Mouse (Mus musculus) heart, embryonic 16.5 days (tissue): Measurements from ENCODE around the gene Fndc3b. TPM values are rescaled to one million over a fixed set of nuclear protein-coding genes. Genes with fewer than 3 reads are reported as not detected.

Source experiments
- ATAC-seq: fragments of 200-750 bp; cut with Nextera tagmentation; replicated peaks from 2 replicates; pipeline ENCODE4 v1.8.0; 2017; ENCODE audit warnings: moderate number of reproducible peaks; ENCODE audit not compliant: insufficient read depth, low FRiP score; ENCODE audit errors: extremely low read depth
- H3K27ac ChIP-seq: fragments of 300-500 bp; sonication (generic); 2 replicates; pipeline ENCODE4 v1.5.1; 2014; ENCODE audit warnings: mild to moderate bottlenecking, low read length, control low read depth, moderate library complexity
- H3K27me3 ChIP-seq: fragments of 300-500 bp; sonication (generic); 2 replicates; pipeline ENCODE4 v1.6.1; 2014; ENCODE audit warnings: low read length, mixed read lengths; ENCODE audit not compliant: control insufficient read depth, insufficient read depth
- H3K36me3 ChIP-seq: fragments of 300-500 bp; sonication (generic); 2 replicates; pipeline ENCODE4 v1.6.1; 2014; ENCODE audit not compliant: control insufficient read depth, insufficient read depth
- H3K4me1 ChIP-seq: fragments of 300-500 bp; sonication (generic); 2 replicates; pipeline ENCODE4 v1.6.1; 2014; ENCODE audit warnings: low read length, mixed read lengths; ENCODE audit not compliant: control insufficient read depth, insufficient read depth
- H3K4me2 ChIP-seq: fragments of 300-500 bp; sonication (generic); 2 replicates; pipeline ENCODE4 v1.6.1; 2014; ENCODE audit warnings: low read depth, mild to moderate bottlenecking, control low read depth, low read length
- H3K4me3 ChIP-seq: fragments of 300-500 bp; sonication (generic); 2 replicates; pipeline ENCODE4 v1.5.1; 2014; ENCODE audit warnings: mild to moderate bottlenecking, control low read depth, low read length
- H3K9ac ChIP-seq: fragments of 300-500 bp; sonication (generic); 2 replicates; pipeline ENCODE4 v1.6.1; 2014; ENCODE audit warnings: low read length, control low read depth
- H3K9me3 ChIP-seq: fragments of 300-500 bp; sonication (generic); replicated peaks from 2 replicates; pipeline ENCODE4 v1.6.1; 2016; ENCODE audit warnings: low read length; ENCODE audit not compliant: control insufficient read depth
- WGBS: fragments of 180-500 bp; shearing (Covaris S2); extraction: QIAGEN DNeasy Blood & Tissue Kit; methylation state at CpG from one replicate; pipeline ENCODE4 v1.1.7; 2014; 5-methylcytosine and 5-hydroxymethylcytosine counted together
- polyA plus RNA-seq: library from polyadenylated mRNA; unstranded; fragments of >200 nt; fragmentation: Nextera tagmentation; extraction: Ambion mirVana; gene quantifications from 2 replicates; pipeline ENCODE4 v1.2.1, GENCODE M21; 2015

The Fndc3b gene
- polyA plus RNA-seq, 1 experiment from 2014 or later: 21.7 TPM

DNA sequence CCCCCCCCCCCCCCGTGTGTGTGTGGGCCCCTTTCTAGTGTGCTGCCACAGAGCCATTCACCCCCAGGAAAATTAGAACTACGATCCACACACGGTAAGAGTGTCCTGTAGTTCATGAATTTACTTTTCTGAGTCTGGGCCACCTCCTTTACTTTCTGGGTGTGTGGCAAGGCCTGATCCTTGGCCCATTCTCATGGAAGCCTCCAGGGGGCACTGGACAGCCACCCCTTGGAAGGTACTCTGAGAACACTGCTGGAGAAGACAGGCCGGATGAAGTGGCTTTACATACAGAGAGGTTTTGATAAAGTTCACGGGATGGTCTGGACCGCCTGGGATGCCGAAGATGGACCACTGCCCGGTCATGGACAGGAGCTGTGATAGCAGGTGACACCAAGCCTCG is 262.7 kb downstream of the Fndc3b start:
- peaks cover 24% of the 10 kb centered on the region for H3K36me3 ChIP-seq
- H3K27me3 ChIP-seq: no peaks in the 10 kb centered on the region
- 84% methylated on average over 9 of the region's 9 CpGs for WGBS
- no peak overlapping the region for H3K4me3 ChIP-seq
- H3K4me2 ChIP-seq: no peak overlapping the region
- no peak for ATAC-seq
- no peak overlapping the region for H3K27ac ChIP-seq
- no peak overlapping the region for H3K9ac ChIP-seq
- no peaks in the 10 kb centered on the region for H3K9me3 ChIP-seq
- no peaks in the 10 kb centered on the region for H3K4me1 ChIP-seq

DNA sequence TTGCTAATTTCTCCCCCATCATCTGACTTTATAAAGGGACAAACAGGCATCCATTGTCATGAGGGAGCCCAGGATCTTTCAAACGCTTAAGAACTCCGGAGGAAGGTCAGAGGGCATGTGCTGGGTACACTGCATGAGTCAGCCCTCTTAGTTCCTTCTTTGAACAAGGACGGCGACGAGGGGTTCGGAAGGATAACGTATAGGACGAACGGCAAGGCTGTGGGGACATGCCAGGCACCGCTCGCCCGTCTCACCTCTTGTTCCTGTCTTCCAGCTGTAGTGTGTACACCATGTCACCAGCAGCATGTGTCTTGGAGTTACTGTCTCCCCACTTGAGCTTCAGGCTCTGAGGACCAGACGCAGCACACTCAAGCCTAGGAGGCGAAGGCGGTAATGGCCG is 271.4 kb downstream of the Fndc3b start:
- H3K9me3 ChIP-seq: no peaks in the 10 kb centered on the region
- no peak overlapping the region for H3K4me3 ChIP-seq
- H3K36me3 ChIP-seq: peaks cover 25% of the 10 kb centered on the region
- no peak overlapping the region for H3K9ac ChIP-seq
- 77% methylated on average over 16 of the region's 16 CpGs for WGBS
- no peak overlapping the region for H3K4me2 ChIP-seq
- peaks cover 4% of the 10 kb centered on the region; the same call in 1 of the 2 replicates for H3K4me1 ChIP-seq
- no peak overlapping the region for H3K27ac ChIP-seq
- no peaks in the 10 kb centered on the region for H3K27me3 ChIP-seq
- no peak for ATAC-seq

DNA sequence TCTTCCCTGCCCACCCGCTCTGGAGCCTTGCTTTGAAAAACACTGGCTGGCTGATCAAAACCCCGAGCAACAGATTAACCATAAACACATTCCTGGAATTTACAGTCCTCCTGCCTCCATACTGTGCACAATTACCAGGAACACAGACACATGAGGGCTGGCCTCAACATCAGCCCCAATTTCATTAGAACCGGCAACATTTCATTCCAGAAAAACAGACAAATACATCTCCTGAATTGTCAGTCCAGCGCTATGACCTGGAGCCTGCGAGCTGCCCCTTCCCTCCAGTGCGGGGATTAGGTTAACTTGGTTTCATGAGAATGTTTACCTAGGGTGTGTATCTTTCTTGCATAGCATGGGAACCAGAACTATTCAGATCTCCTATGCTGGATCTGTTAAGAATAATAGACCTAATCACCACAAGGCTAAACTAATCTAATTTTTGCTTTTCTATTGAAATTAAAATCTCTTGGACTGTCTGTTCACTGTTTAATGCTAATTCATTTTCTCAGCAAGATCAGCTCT is 275.9 kb downstream of the Fndc3b start:
- ATAC-seq: no peak
- 76% methylated on average over 6 of the region's 6 CpGs for WGBS
- Histone ChIP-seq H3K27me3 (no peaks in the 10 kb centered on the region), H3K4me2 (no peak overlapping the region), H3K27ac (no peak overlapping the region), H3K4me1 (peaks cover 4% of the 10 kb centered on the region; the same call in 1 of the 2 replicates), H3K9me3 (no peaks in the 10 kb centered on the region), H3K36me3 (peaks cover 25% of the 10 kb centered on the region), H3K9ac (no peak overlapping the region), H3K4me3 (no peak overlapping the region)

DNA sequence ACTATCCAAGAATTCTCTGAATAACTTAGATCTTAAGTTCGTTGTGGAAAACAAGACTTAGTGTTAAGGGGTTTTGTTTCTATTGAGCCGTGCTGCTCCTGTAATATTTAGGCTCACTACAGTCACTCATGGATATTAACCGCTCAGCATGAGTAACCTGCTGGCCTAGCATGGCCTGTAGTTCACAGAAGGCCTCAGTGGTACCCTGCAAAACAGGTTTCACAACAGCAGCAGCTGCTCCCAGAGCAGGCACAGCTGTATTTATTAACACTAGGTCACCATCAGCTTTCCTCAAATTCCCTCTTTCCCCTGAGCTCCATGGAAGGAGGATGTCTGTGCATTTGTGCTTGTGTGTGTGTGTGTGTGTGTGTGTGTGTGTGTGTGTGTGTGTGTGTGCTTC is 278.1 kb downstream of the Fndc3b start:
- Histone ChIP-seq H3K4me2 (no peak overlapping the region), H3K27me3 (no peaks in the 10 kb centered on the region), H3K27ac (no peak overlapping the region), H3K4me1 (peaks cover 4% of the 10 kb centered on the region; the same call in 1 of the 2 replicates), H3K9me3 (no peaks in the 10 kb centered on the region), H3K36me3 (peaks cover 16% of the 10 kb centered on the region), H3K4me3 (no peak overlapping the region), H3K9ac (no peak overlapping the region)
- 89% methylated on average over 3 of the region's 3 CpGs for WGBS
- no peak for ATAC-seq

DNA sequence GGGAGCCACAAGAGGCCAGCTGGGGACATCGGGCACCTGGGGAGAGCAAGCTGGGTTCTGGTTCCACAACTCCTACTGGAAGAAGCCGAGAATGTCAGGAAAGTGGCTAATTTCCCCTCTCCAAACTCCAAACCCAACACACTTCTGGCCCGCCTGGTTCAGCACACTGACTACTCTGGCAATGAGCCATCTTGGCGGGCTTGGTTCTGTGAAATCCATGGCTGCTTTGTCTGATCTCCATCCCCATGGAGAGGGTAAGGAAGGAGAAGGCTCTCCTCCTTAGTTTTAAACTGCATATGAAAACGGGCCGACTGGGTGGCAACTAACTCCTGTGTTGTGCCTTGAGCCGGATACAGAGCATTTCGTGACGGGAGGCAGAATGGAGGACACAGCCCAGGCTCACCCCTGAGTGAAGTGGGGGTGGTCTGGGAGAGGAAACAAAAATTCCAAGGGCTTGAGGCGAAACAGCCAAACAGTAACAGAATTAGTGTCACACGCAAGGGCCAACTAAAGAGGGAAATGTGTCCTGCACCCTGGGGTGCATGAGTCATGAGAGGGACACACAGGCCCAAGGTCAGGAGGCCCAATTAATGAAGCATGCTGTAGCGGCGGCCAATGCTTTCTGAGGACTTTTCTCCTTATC is 280.4 kb downstream of the Fndc3b start:
- Histone ChIP-seq H3K27me3 (no peaks in the 10 kb centered on the region), H3K9ac (no peak overlapping the region), H3K36me3 (peaks cover 17% of the 10 kb centered on the region), H3K4me3 (no peak overlapping the region), H3K4me2 (no peak overlapping the region), H3K27ac (no peak overlapping the region), H3K9me3 (no peaks in the 10 kb centered on the region), H3K4me1 (no peaks in the 10 kb centered on the region)
- no peak for ATAC-seq
- 78% methylated on average over 13 of the region's 13 CpGs for WGBS

DNA sequence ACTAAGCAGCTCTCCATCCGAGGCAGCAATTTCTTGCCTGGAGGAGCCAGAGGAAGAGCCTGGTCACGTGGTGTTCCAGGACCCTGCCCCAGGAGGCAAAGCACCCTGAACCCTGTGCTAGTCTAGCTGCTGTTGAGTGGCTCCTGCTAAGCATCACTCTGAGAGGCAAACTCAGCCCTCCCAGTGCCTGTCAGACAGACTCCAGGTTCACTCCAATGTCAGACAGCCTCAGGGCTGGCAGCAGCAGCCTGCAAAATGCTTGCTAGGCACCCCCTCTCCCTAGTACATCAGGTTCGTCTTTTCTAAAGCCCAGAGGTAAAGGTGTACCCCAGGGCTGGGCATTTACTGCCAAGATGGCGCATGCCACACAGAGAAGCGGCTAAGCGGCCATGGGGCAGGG is 283.7 kb downstream of the Fndc3b start:
- peaks cover 34% of the 10 kb centered on the region for H3K36me3 ChIP-seq
- no peak overlapping the region for H3K9ac ChIP-seq
- no peaks in the 10 kb centered on the region for H3K9me3 ChIP-seq
- H3K27me3 ChIP-seq: no peaks in the 10 kb centered on the region
- no peak overlapping the region for H3K4me2 ChIP-seq
- no peak overlapping the region for H3K27ac ChIP-seq
- 83% methylated on average over 6 of the region's 6 CpGs for WGBS
- no peaks in the 10 kb centered on the region for H3K4me1 ChIP-seq
- H3K4me3 ChIP-seq: no peak overlapping the region
- no peak for ATAC-seq

DNA sequence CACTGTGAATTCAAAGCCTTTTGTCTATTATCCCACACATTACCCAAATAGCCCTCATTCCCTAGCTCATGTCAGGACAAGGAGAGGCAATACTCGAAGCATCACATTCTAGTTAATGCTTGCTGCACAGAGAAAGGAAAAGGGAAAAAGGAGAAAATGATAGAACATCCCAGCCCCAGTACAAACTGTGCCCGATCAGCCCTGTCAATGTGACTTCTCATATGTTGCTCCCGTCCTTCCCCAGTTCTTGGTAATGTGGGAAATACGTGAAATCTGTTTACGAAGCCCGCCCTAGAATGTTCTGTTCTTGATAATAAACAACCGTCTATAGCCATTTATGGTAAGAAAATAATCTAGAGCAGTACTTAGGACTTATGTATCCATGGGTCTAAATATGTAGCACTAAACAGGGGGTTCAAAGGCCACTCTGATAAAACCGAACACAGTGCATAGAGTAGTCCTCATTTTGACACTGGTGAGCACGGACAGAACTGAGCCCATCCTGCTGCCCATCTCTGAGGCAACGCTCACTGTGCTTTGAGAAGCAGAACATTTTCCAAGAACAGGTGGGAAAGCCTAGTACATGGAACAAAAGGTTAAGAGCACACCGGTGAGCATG is 286.9 kb downstream of the Fndc3b start:
- H3K27me3 ChIP-seq: no peaks in the 10 kb centered on the region
- H3K4me2 ChIP-seq: no peak overlapping the region
- peaks cover 42% of the 10 kb centered on the region for H3K36me3 ChIP-seq
- H3K9ac ChIP-seq: no peak overlapping the region
- no peaks in the 10 kb centered on the region for H3K4me1 ChIP-seq
- H3K4me3 ChIP-seq: no peak overlapping the region
- ATAC-seq: no peak
- 86% methylated on average over 11 of the region's 11 CpGs for WGBS
- H3K27ac ChIP-seq: no peak overlapping the region
- H3K9me3 ChIP-seq: no peaks in the 10 kb centered on the region

DNA sequence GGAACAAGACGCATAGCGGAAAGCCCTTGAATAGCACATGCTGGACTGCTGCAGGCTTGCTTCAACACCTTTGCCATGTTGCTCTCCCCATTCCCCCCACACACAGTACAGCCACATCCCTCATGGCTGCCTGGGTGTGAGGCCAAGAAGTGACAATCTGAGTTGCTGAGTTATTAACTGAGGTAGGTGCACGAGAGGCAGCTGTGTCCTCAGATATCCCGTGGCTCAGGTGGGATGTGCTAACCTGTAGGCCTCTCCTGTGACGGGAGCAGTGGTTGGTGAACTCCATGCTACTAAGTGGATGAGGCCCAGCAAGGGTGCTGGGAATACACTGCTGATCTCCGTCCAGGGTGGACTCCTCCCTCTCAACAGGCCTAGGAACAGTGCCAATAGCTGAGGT is 288.6 kb downstream of the Fndc3b start:
- Histone ChIP-seq H3K9me3 (no peaks in the 10 kb centered on the region), H3K27me3 (no peaks in the 10 kb centered on the region), H3K27ac (no peak overlapping the region), H3K4me3 (no peak overlapping the region), H3K4me1 (no peaks in the 10 kb centered on the region), H3K36me3 (peaks cover 48% of the 10 kb centered on the region), H3K9ac (no peak overlapping the region), H3K4me2 (no peak overlapping the region)
- no peak for ATAC-seq
- WGBS: 75% methylated on average over 6 of the region's 6 CpGs

DNA sequence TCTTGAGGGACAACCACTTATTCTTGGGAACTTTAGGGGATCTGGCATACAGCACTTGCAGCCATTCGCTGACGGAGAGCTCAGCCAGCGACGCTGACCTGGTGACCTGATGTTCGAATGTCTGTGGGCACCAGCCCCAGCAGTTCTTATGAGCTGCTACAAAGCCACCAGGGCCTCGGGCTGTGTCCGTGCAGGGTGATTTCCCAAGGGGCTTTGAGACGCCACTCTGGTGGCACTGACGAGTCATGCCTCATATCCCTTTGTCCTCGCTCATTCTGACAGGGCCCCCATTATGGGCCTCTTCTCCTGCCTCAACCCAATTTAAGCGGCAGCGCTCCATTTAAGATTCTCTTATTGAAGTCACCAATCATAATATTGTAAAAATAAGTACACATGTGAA is 289.1 kb downstream of the Fndc3b start:
- Histone ChIP-seq H3K4me1 (no peaks in the 10 kb centered on the region), H3K9ac (no peak overlapping the region), H3K27me3 (no peaks in the 10 kb centered on the region), H3K27ac (no peak overlapping the region), H3K36me3 (peaks cover 48% of the 10 kb centered on the region), H3K4me2 (no peak overlapping the region), H3K9me3 (no peaks in the 10 kb centered on the region), H3K4me3 (no peak overlapping the region)
- ATAC-seq: no peak
- WGBS: 81% methylated on average over 12 of the region's 12 CpGs
